Mouse (Mus musculus): Measurements from ENCODE around the gene Phrf1.
"Not testable (repeated sequence)": the region's sequence is repeated elsewhere in the genome, so short reads cannot be mapped to it uniquely, and the experiment has no call there.

Gene Phrf1

DNA sequence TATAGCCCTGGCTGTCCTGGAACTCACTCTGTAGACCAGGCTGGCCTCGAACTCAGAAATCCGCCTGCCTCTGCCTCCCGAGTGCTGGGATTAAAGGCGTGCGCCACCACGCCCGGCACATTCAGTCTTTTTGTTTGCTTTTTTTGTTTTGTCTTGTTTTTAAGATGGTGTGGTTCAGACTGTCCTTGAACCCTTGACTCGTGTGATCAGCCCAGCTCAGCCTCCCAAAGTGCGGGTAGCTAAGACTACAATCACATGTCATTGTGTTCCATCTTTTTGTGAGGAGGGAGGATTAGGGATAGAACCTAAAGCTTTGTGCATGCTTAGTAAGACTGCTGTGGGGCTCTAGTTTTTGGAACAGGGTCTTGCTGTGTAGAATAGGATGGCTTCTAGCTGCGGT, 3.0 kb downstream of the Phrf1 start:
- in situ Hi-C loops (cut with MboI; ENCODE audit: low sequenced_read_pairs), result no loop called here

- in situ Hi-C loops (cut with MboI; ENCODE audit: low sequenced_read_pairs), result not testable (repeated sequence)
Measured at GRCm38 (mm10) chr7:141250486-141250885, 21.9 kb downstream of the Phrf1 start.

DNA sequence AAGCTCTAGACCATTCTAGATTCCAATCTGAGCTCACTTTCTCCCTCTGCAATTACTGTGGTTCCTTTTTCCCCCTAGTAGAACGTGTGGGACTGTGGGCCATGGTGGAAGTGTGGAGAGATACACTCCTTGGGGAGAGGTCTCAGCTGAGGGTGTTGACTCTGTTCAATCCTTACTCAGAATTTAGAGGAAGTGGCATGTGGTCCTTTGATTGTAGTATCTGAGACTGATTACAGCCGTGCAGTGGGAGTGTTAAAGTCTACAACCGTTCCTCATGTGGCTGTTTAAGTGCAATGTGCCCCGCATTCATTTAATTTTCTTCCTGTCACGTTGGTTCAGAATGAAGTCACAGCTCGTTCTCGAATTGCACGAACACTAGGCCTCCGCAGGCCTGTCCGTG, 27.6 kb downstream of the Phrf1 start:
- in situ Hi-C loops (cut with MboI; ENCODE audit: low sequenced_read_pairs), result no loop called here

- in situ Hi-C loops (cut with MboI; ENCODE audit: low sequenced_read_pairs), result no loop called here
Measured at GRCm38 (mm10) chr7:141261480-141261879, 32.9 kb downstream of the Phrf1 start.

- in situ Hi-C loops (cut with MboI; ENCODE audit: low sequenced_read_pairs), result no loop called here
Measured at GRCm38 (mm10) chr7:141263640-141264039, 35.1 kb downstream of the Phrf1 start.

DNA sequence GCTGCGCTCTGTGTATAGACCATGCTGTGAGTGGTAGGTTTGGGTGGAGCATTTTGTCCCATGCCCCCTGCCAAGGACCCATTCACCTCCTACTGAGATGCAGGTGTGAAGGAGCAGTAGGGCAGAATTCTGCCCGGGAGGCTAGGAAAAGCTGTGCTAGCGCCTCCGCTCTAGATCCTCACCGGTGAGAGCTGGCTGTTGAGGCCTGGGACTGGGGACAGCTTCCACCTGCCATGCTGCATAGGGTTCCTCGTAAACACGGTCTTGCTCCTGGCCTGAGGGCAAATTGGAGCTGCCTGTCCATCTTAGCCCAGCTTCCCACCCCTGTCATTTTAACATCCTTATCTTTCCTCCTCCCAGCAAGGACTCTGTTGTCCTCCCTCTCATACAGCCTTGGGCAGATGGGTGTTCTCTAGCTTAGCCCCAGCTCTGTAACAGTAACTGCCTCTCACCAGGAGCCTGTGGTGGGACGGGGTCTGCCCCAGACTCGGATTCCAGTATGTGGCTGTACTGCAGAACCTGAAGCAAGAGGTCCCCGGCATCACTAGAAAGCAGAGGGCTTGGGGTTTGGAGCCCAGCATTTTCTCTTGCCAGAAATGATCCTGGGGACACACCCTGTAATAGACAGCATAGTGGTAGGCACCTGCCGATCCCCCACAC, 35.6 kb downstream of the Phrf1 start:
- in situ Hi-C loops (cut with MboI; ENCODE audit: low sequenced_read_pairs), result no loop called here

- in situ Hi-C loops (cut with MboI; ENCODE audit: low sequenced_read_pairs), result no loop called here
Measured at GRCm38 (mm10) chr7:141264761-141265410, 36.3 kb downstream of the Phrf1 start.

- in situ Hi-C loops (cut with MboI; ENCODE audit: low sequenced_read_pairs), result no loop called here
Measured at GRCm38 (mm10) chr7:141265411-141265738, 36.8 kb downstream of the Phrf1 start.

DNA sequence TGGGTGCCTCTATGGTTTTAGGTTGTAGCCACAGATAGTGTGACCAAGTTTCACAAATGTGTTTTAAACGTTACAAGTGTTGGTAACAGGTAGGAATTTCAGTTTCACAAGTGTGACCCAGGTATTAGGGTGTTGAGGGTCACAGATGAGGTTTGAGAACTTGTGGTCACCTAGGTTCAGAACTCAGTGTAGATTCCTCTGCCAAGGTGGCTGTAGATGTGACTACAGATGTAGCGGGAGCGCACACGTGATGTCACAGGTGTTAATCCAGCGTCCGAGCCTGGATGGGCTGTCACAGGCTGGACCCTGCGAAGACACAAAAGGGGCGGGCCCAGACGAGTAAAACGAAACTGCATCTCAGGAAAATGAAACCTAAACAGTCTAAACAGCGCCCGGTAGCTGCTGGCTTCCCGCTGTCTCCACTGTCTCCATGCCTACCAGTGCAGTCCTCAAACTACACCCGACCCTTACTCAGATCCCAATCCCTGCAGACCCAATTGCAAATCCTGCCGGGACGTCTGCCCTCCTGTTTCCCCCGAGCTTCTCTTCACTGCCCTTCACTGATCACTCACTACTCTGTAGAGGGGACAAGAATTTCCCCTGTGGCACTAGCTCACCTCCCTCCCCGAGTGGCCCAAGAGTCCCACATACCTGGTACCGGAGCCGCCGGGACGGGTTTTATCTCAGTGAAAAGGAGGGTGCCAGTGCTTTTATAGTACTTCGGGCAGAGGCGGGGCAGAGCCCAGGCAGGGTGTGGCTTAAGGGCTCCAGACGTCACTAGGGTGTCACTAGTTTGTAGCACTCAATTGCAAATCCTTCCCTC, 37.4 kb downstream of the Phrf1 start, which contains the start of gene Irf7:
TSS of gene Irf7 (minus strand) at position 743 of the 823 bp plus-strand sequence.
- in situ Hi-C loops (cut with MboI; ENCODE audit: low sequenced_read_pairs), result no loop called here

- in situ Hi-C loops (cut with MboI; ENCODE audit: low sequenced_read_pairs), result no loop called here
Measured at GRCm38 (mm10) chr7:141268466-141269272, 40.1 kb downstream of the Phrf1 start.

DNA sequence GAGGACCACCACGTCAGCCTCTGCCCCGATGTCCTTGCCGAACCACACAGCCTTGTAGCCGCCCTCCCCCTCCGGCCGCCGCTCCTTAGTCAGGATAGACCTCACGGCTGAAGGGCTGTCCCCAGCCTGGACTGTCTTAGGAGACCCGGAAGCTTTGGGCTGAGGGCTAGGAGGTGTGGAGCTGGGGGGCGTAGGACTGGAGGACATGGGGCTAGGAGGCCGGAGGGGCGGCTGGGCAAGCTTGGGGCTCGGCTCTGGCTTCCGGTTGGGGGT, 40.6 kb downstream of the Phrf1 start:
- in situ Hi-C loops (cut with MboI; ENCODE audit: low sequenced_read_pairs), result no loop called here

- in situ Hi-C loops (cut with MboI; ENCODE audit: low sequenced_read_pairs), result no loop called here
Measured at GRCm38 (mm10) chr7:141270631-141271030, 42.0 kb downstream of the Phrf1 start.

DNA sequence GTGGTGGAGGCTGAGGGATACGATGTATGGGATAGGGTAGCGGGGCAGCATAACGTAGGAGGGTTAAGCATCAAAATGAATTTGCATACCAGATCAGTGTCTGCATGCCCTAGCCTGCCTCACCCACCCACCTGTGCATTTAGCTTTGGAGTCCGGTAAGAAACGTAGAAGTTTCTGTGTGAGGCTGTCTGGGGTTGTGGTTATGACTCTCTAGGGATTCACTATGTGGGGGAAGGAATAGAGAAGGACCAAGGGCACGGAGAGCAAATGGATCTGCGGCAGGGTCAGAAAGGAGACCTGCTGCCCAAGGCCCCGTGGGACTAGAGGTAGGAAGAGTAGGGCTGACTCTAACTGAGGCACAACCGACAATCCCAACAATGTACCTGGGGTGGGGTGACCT, 46.8 kb downstream of the Phrf1 start:
- in situ Hi-C loops (cut with MboI; ENCODE audit: low sequenced_read_pairs), result no loop called here

- in situ Hi-C loops (cut with MboI; ENCODE audit: low sequenced_read_pairs), result no loop called here
Measured at GRCm38 (mm10) chr7:141276546-141276945, 48.0 kb downstream of the Phrf1 start, which contains the start of gene Cdhr5. Gene Cdhr5, minus strand, starts transcription at chr7:141276786.

DNA sequence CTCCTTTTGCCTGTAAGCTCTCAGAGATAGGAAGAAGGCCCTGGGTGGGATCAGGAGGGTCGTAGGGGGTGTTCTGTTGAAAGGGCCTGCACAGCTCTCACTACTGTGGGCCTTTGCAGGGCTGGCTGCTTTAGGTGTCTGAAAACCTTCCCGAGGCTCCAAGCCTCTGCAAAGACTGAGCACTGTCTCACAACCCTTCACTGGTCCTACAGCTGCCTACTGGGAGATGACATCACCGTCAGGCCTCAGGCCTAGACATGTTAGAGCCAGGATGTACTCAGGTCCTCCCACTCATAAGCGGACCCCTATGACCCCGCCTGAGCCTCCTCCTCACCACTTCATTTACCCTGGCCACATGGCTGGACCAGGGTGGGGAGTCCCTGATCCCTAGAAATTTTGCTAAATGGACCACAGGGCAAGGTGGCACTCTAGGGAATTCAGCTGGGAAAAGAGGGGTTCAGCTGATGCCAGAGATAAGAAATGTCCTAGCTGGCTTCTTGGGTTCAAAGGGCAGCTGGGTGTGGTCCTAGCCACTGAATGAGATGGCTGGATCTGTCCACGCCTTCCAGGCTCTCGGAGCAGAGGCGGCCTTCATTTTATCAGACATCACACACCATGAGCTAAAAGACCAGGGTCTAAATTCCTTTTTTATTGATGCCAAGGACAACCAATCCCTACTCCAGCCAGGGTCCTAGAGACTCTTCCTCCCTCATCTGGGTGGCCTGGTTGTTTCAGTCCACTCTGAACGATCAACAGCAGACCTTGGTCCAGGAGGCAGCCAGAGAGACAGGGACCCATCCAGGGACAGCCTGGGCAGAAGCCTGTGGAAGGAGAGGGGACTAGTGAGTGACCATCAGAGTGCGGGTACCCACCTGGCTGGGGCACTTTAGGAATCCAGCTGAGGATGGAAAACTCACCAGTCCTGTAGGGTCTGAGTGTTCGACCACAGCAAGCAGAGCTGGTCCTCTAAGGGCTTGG, 49.4 kb downstream of the Phrf1 start:
- in situ Hi-C loops (cut with MboI; ENCODE audit: low sequenced_read_pairs), result no loop called here

- in situ Hi-C loops (cut with MboI; ENCODE audit: low sequenced_read_pairs), result no loop called here
Measured at GRCm38 (mm10) chr7:141278766-141279590, 50.4 kb downstream of the Phrf1 start, which contains the start of gene Sct. Gene Sct, minus strand, starts transcription at chr7:141279133.

DNA sequence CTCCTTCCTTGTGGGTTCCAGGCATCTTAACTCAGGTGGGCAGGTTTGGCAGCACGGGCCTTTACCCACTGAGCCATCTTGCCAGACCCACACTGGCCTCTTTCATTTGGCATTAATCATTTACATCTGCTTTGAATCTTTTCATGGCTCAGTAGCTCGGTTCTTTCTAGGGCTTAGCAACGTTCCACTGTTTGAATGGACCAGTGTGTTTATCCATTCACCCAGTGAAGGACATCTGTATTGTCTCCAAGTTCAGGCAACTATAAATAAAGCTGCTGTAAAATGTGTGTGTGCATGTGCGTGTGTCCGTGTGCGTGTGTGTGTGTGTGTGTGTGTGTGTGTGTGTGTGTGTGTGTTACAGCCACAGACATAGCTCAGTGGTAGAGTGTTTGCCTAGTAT, 52.9 kb downstream of the Phrf1 start:
- in situ Hi-C loops (cut with MboI; ENCODE audit: low sequenced_read_pairs), result no loop called here

- in situ Hi-C loops (cut with MboI; ENCODE audit: low sequenced_read_pairs), result no loop called here
Measured at GRCm38 (mm10) chr7:141282756-141283155, 54.2 kb downstream of the Phrf1 start.

- in situ Hi-C loops (cut with MboI; ENCODE audit: low sequenced_read_pairs), result no loop called here
Measured at GRCm38 (mm10) chr7:141288042-141288441, 59.5 kb downstream of the Phrf1 start.

All from CH12F3 (cell line).